ENCODE assay signal across 24 mouse cellular contexts in genomic region chr16:46735140-46735539, GRCm38 (mm10).
A peak's percentile ranks its signal among the peaks of the same experiment; 100 is the strongest.
DNase-seq lines count a peak whose midpoint lies in the region; ATAC-seq and TF ChIP-seq lines count a peak whose summit lies in the region.
"Had no signal": no experiment of that assay in that cellular context is flagged by ENCODE, and none has a peak within 500 bp of the region (broad histone marks: within the 10 kb centered on the region; RNA-seq: fewer than 3 reads in every experiment).

No protein-coding gene starts in this region.

- no peak overlapping the region for H3K4me3 ChIP-seq in intestine, embryonic 15.5 days (replicated peaks)
- no peak overlapping the region for H3K4me3 ChIP-seq in intestine, embryonic 16.5 days (ENCODE audit: low read length)
- no peak overlapping the region for H3K4me3 ChIP-seq in stomach, embryonic 16.5 days (replicated peaks; ENCODE audit: low read length)
- H3K4me3 ChIP-seq in stomach, postnatal 0 days (ENCODE audit: low read depth, low read length): no peak overlapping the region
- H3K4me3 ChIP-seq: embryonic facial prominence, embryonic 13.5 days; embryonic facial prominence, embryonic 15.5 days; forebrain, embryonic 13.5 days; forebrain, embryonic 15.5 days had no signal

- H3K9me3 ChIP-seq in intestine, embryonic 15.5 days: no peaks in the 10 kb centered on the region
- no peaks in the 10 kb centered on the region for H3K9me3 ChIP-seq in intestine, embryonic 16.5 days (ENCODE audit: control insufficient read depth, low read length)
- H3K9me3 ChIP-seq in stomach, embryonic 16.5 days (replicated peaks; ENCODE audit: control insufficient read depth, low read length): no peaks in the 10 kb centered on the region
- H3K9me3 ChIP-seq in stomach, postnatal 0 days (ENCODE audit: control insufficient read depth, low read length): no peaks in the 10 kb centered on the region
- H3K9me3 ChIP-seq: embryonic facial prominence, embryonic 13.5 days; embryonic facial prominence, embryonic 15.5 days; forebrain, embryonic 13.5 days; forebrain, embryonic 15.5 days had no signal

- no peak for TF ChIP-seq CTCF in stomach, postnatal 0 days (IDR thresholded peaks at IDR 0.05; ENCODE audit: low read depth)

- no peak for DNase-seq in stomach, postnatal 0 days (ENCODE audit: low spot score)
- DNase-seq: adrenal gland, adult 2 months; adrenal gland, postnatal 10 days; adrenal gland, postnatal 25 days; B cell, adult 2 months; cerebellum, adult 11 months; cerebellum, adult 18-20 months; cerebellum, adult 8-10 months; cerebellum, adult 9-11 months; cerebellum, postnatal 14 days; cerebellum, postnatal 36 days; embryo, embryonic 11 days; forebrain, postnatal 0 days had no signal

- H3K9ac ChIP-seq in intestine, embryonic 15.5 days: no peak overlapping the region
- H3K9ac ChIP-seq in intestine, embryonic 16.5 days (ENCODE audit: low read depth, low read length): no peak overlapping the region
- H3K9ac ChIP-seq in stomach, embryonic 16.5 days (ENCODE audit: low read length): no peak overlapping the region
- no peak overlapping the region for H3K9ac ChIP-seq in stomach, postnatal 0 days (ENCODE audit: low read length)
- H3K9ac ChIP-seq: embryonic facial prominence, embryonic 13.5 days; embryonic facial prominence, embryonic 15.5 days; forebrain, embryonic 13.5 days; forebrain, embryonic 15.5 days; forebrain, postnatal 0 days had no signal

- H3K27me3 ChIP-seq in intestine, embryonic 15.5 days (replicated peaks): no peaks in the 10 kb centered on the region
- H3K27me3 ChIP-seq in intestine, embryonic 16.5 days (replicated peaks; ENCODE audit: control insufficient read depth, insufficient read depth, low read length): no peaks in the 10 kb centered on the region
- no peaks in the 10 kb centered on the region for H3K27me3 ChIP-seq in stomach, embryonic 16.5 days (ENCODE audit: control insufficient read depth, insufficient read depth, low read length)
- no peaks in the 10 kb centered on the region for H3K27me3 ChIP-seq in stomach, postnatal 0 days (ENCODE audit: control insufficient read depth, insufficient read depth, low read length)
- H3K27me3 ChIP-seq: CH12.LX; embryonic facial prominence, embryonic 13.5 days; embryonic facial prominence, embryonic 15.5 days; forebrain, embryonic 13.5 days; forebrain, embryonic 15.5 days had no signal

- ATAC-seq in intestine, embryonic 15.5 days: peak; percentile 53; the same call in 1 of the 2 replicates
- no peak for ATAC-seq in intestine, embryonic 16.5 days
- ATAC-seq in stomach, embryonic 16.5 days (ENCODE audit: insufficient read depth, low FRiP score): 0 out of 2 replicates have a peak, but pooled peaks have one; percentile 44
- ATAC-seq in stomach, postnatal 0 days (ENCODE audit: low FRiP score, low TSS enrichment): no peak
- no peak for ATAC-seq in inflammation-experienced regulatory T-cells, adult 6 months
- ATAC-seq: CD4-positive, CD25-positive, alpha-beta regulatory T cell, adult 4 months; forebrain, embryonic 13.5 days; forebrain, embryonic 15.5 days; forebrain, postnatal 0 days had no signal

- 74% methylated on average over 4 of the region's 4 CpGs for WGBS in intestine, embryonic 15.5 days
- WGBS in intestine, embryonic 16.5 days: 68% methylated on average over 4 of the region's 4 CpGs
- WGBS in stomach, embryonic 16.5 days: 48% methylated on average over 4 of the region's 4 CpGs
- WGBS in stomach, postnatal 0 days: 49% methylated on average over 4 of the region's 4 CpGs

- no peak overlapping the region for H3K4me2 ChIP-seq in intestine, embryonic 15.5 days (replicated peaks)
- no peak overlapping the region for H3K4me2 ChIP-seq in intestine, embryonic 16.5 days (ENCODE audit: low read depth, low read length)
- H3K4me2 ChIP-seq in stomach, embryonic 16.5 days (ENCODE audit: low read depth, low read length): no peak overlapping the region
- H3K4me2 ChIP-seq in stomach, postnatal 0 days (replicated peaks; ENCODE audit: low read depth): no peak overlapping the region
- H3K4me2 ChIP-seq: embryonic facial prominence, embryonic 13.5 days; embryonic facial prominence, embryonic 15.5 days; forebrain, embryonic 13.5 days; forebrain, embryonic 15.5 days had no signal

- TF ChIP-seq EP300 in stomach, postnatal 0 days (optimal IDR thresholded peaks at IDR 0.05): no peak

- no peaks in the 10 kb centered on the region for H3K36me3 ChIP-seq in intestine, embryonic 15.5 days
- H3K36me3 ChIP-seq in intestine, embryonic 16.5 days (ENCODE audit: control insufficient read depth, insufficient read depth, low read length): no peaks in the 10 kb centered on the region
- H3K36me3 ChIP-seq in stomach, embryonic 16.5 days (ENCODE audit: control insufficient read depth, insufficient read depth, low read length): no peaks in the 10 kb centered on the region
- no peaks in the 10 kb centered on the region for H3K36me3 ChIP-seq in stomach, postnatal 0 days (ENCODE audit: control insufficient read depth, insufficient read depth, low read length)
- H3K36me3 ChIP-seq: embryonic facial prominence, embryonic 13.5 days; embryonic facial prominence, embryonic 15.5 days; forebrain, embryonic 15.5 days; G1E had no signal

- no peak overlapping the region for H3K27ac ChIP-seq in intestine, embryonic 15.5 days
- H3K27ac ChIP-seq in intestine, embryonic 16.5 days (ENCODE audit: low read length): no peak overlapping the region
- H3K27ac ChIP-seq in stomach, embryonic 16.5 days (ENCODE audit: low read length): no peak overlapping the region
- no peak overlapping the region for H3K27ac ChIP-seq in stomach, postnatal 0 days (replicated peaks)
- H3K27ac ChIP-seq: embryonic facial prominence, embryonic 13.5 days; embryonic facial prominence, embryonic 15.5 days; forebrain, embryonic 13.5 days; forebrain, embryonic 15.5 days had no signal

- H3K4me1 ChIP-seq in intestine, embryonic 15.5 days (replicated peaks): no peaks in the 10 kb centered on the region
- no peaks in the 10 kb centered on the region for H3K4me1 ChIP-seq in intestine, embryonic 16.5 days (ENCODE audit: control insufficient read depth, insufficient read depth, low read length)
- H3K4me1 ChIP-seq in stomach, embryonic 16.5 days (ENCODE audit: control insufficient read depth, insufficient read depth, low read length): no peaks in the 10 kb centered on the region
- no peaks in the 10 kb centered on the region for H3K4me1 ChIP-seq in stomach, postnatal 0 days (replicated peaks; ENCODE audit: control insufficient read depth, insufficient read depth)
- H3K4me1 ChIP-seq: embryonic facial prominence, embryonic 13.5 days; embryonic facial prominence, embryonic 15.5 days; forebrain, embryonic 13.5 days; forebrain, embryonic 15.5 days had no signal

Comparison
In these comparisons a context has a peak if more than half of its experiments do, and no peak if none do; other contexts are left out.
1. ATAC-seq: peak in intestine, embryonic 15.5 days (single experiment) and stomach, embryonic 16.5 days (single experiment); none in intestine, embryonic 16.5 days (single experiment), stomach, postnatal 0 days (single experiment) and inflammation-experienced regulatory T-cells, adult 6 months (single experiment).